Mouse (Mus musculus): ENCODE data around the gene Saa3.
"Not testable (repeated sequence)": the region's sequence is repeated elsewhere in the genome, so short reads cannot be mapped to it uniquely, and the experiment has no call there.

- TF ChIP-seq POLR2A (IDR thresholded peaks at IDR 0.05; ENCODE audit: borderline replicate concordance, control insufficient read depth, low read depth, low read length); CTCF (IDR thresholded peaks at IDR 0.05; ENCODE audit: control insufficient read depth, insufficient read depth, low read length): not testable (repeated sequence)
These were observed 24.5 kb upstream of the Saa3 start for GRCm38 (mm10) chr7:46740041-46740440.

Measured in bone marrow, adult 2 months (tissue).